Comparison of ENCODE assay signal across 27 mouse cellular contexts in the genomic region with DNA sequence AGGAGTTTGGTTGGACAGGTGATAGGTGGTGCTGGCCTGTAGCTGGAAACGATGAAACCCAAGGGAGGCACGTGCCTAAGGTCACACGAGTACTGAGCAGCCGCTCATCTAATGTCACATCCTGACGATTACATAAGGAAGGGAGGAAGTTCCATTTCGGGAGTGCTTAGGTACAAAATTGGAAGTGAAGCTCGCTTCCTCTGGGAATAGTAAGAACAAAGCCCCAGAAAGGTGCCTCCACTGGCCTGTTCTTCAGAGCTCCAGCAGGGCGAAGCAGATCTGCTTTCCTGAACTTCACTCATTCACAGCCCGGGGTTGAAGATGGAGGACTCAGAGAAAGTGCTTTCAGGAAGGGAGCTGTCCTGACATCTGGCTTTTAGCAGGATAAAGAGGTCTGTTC. TPM values are rescaled to one million over a fixed set of nuclear protein-coding genes. Genes with fewer than 3 reads are reported as not detected.
DNase-seq lines count a peak whose midpoint lies in the region; ATAC-seq and TF ChIP-seq lines count a peak whose summit lies in the region.
"Had no signal": no experiment of that assay in that cellular context is flagged by ENCODE, and none has a peak within 500 bp of the region (broad histone marks: within the 10 kb centered on the region; RNA-seq: fewer than 3 reads in every experiment).

No protein-coding gene starts in this region.

- 0 out of 2 replicates have a peak, but pooled peaks have one; percentile 6 for ATAC-seq in forebrain, postnatal 0 days
- no peak for ATAC-seq in forebrain, embryonic 11.5 days (replicated peaks; ENCODE audit: low FRiP score)
- no peak for ATAC-seq in hindbrain, embryonic 13.5 days (ENCODE audit: low FRiP score)
- no peak for ATAC-seq in hindbrain, postnatal 0 days
- ATAC-seq: activated CD4-positive, CD25-positive, alpha-beta regulatory T cell, adult 4 months; forebrain, embryonic 13.5 days; hindbrain, embryonic 16.5 days; inflammation-experienced regulatory T-cells, adult 6 months; intestine, embryonic 16.5 days had no signal

- H3K4me3 ChIP-seq in cerebellum, adult 2 months (replicated peaks; ENCODE audit: insufficient read depth, low read depth, low read length): no peak overlapping the region
- no peak overlapping the region for H3K4me3 ChIP-seq in forebrain, postnatal 0 days (ENCODE audit: low read depth, low read length)
- no peak overlapping the region for H3K4me3 ChIP-seq in forebrain, embryonic 11.5 days (ENCODE audit: low read depth, low read length)
- H3K4me3 ChIP-seq in hindbrain, embryonic 13.5 days: no peak overlapping the region
- no peak overlapping the region for H3K4me3 ChIP-seq in hindbrain, postnatal 0 days (ENCODE audit: low read length)
- H3K4me3 ChIP-seq: embryonic facial prominence, embryonic 15.5 days; forebrain, embryonic 13.5 days; gastrocnemius, adult 2 months; heart, adult 2 months; heart, embryonic 10.5 days; heart, embryonic 13.5 days; hindbrain, embryonic 12.5 days had no signal

- peaks cover 38% of the 10 kb centered on the region; the same call in 1 of the 2 replicates for H3K36me3 ChIP-seq in forebrain, postnatal 0 days (ENCODE audit: insufficient read depth)
- no peaks in the 10 kb centered on the region; the same call in 1 of the 2 replicates for H3K36me3 ChIP-seq in forebrain, embryonic 11.5 days (ENCODE audit: control insufficient read depth, insufficient read depth, low read length)
- peaks cover 62% of the 10 kb centered on the region for H3K36me3 ChIP-seq in hindbrain, embryonic 13.5 days
- peaks cover 17% of the 10 kb centered on the region; the same call in 1 of the 2 replicates for H3K36me3 ChIP-seq in hindbrain, postnatal 0 days (ENCODE audit: insufficient read depth, low read length)

- H3K9me3 ChIP-seq in forebrain, postnatal 0 days (ENCODE audit: low read length): no peaks in the 10 kb centered on the region
- H3K9me3 ChIP-seq in forebrain, embryonic 11.5 days (ENCODE audit: control insufficient read depth, low read length): no peaks in the 10 kb centered on the region
- no peaks in the 10 kb centered on the region for H3K9me3 ChIP-seq in hindbrain, embryonic 13.5 days
- no peaks in the 10 kb centered on the region for H3K9me3 ChIP-seq in hindbrain, postnatal 0 days (ENCODE audit: low read length)
- H3K9me3 ChIP-seq: embryonic facial prominence, embryonic 15.5 days; forebrain, embryonic 13.5 days; heart, embryonic 10.5 days; heart, embryonic 13.5 days; hindbrain, embryonic 12.5 days had no signal

- TF ChIP-seq CTCF in cerebellum, adult 2 months (IDR thresholded peaks at IDR 0.05; ENCODE audit: borderline replicate concordance, insufficient read depth, low read depth, low read length): no peak
- TF ChIP-seq CTCF in forebrain, postnatal 0 days (IDR thresholded peaks at IDR 0.05; ENCODE audit: low read depth): no peak
- TF ChIP-seq CTCF in hindbrain, postnatal 0 days (IDR thresholded peaks at IDR 0.05; ENCODE audit: low read depth): no peak

- H3K27ac ChIP-seq in cerebellum, adult 2 months (ENCODE audit: insufficient read depth, low read length): peak overlapping the region; percentile 66
- H3K27ac ChIP-seq in forebrain, postnatal 0 days (ENCODE audit: low read depth, low read length): no peak overlapping the region
- H3K27ac ChIP-seq in forebrain, embryonic 11.5 days (ENCODE audit: low read depth, low read length): no peak overlapping the region
- H3K27ac ChIP-seq in hindbrain, embryonic 13.5 days: peak overlapping the region; percentile 50
- no peak overlapping the region; the same call in 1 of the 2 replicates for H3K27ac ChIP-seq in hindbrain, postnatal 0 days
- H3K27ac ChIP-seq: embryonic facial prominence, embryonic 15.5 days; forebrain, embryonic 13.5 days; gastrocnemius, adult 2 months; heart, adult 2 months; heart, embryonic 10.5 days; heart, embryonic 13.5 days; hindbrain, embryonic 12.5 days had no signal

- DNase-seq in cerebellum, adult 2 months: peak in 1 of 2 experiments; percentile 34
- DNase-seq in cerebellum, adult 9-11 months: no peak
- DNase-seq in forebrain, postnatal 0 days: no peak
- DNase-seq in forebrain, embryonic 11.5 days (ENCODE audit: low spot score): no peak
- DNase-seq in hindbrain, postnatal 0 days (ENCODE audit: low spot score): no peak
- DNase-seq in brain, adult 2 months (ENCODE audit: low read depth, low spot score): peak; percentile 66
- DNase-seq: adrenal gland, adult 8-10 months; adrenal gland, postnatal 25 days; cerebellum, postnatal 10 days; cerebellum, postnatal 36 days; embryo, embryonic 11 days; gastrocnemius, adult 2 months; gastrocnemius, postnatal 14 days; heart, adult 2 months; heart, postnatal 14 days; kidney, adult 18-20 months had no signal

- 46% methylated on average over 9 of the region's 9 CpGs for WGBS in cerebellum, adult 2 months
- 84% methylated on average over 9 of the region's 9 CpGs for WGBS in forebrain, postnatal 0 days
- 91% methylated on average over 9 of the region's 9 CpGs for WGBS in forebrain, embryonic 11.5 days
- 89% methylated on average over 9 of the region's 9 CpGs for WGBS in hindbrain, embryonic 13.5 days
- 87% methylated on average over 9 of the region's 9 CpGs for WGBS in hindbrain, postnatal 0 days

- no peak overlapping the region for H3K4me2 ChIP-seq in forebrain, postnatal 0 days (ENCODE audit: low read depth)
- no peak overlapping the region for H3K4me2 ChIP-seq in forebrain, embryonic 11.5 days (ENCODE audit: low read depth, low read length, severe bottlenecking)
- no peak overlapping the region for H3K4me2 ChIP-seq in hindbrain, embryonic 13.5 days
- H3K4me2 ChIP-seq in hindbrain, postnatal 0 days (ENCODE audit: low read depth, low read length): no peak overlapping the region
- H3K4me2 ChIP-seq: embryonic facial prominence, embryonic 15.5 days; forebrain, embryonic 13.5 days; heart, embryonic 13.5 days; hindbrain, embryonic 12.5 days had no signal

- H3K4me1 ChIP-seq in cerebellum, adult 2 months (ENCODE audit: control insufficient read depth, insufficient read depth, low read length): peaks cover 15% of the 10 kb centered on the region
- no peaks in the 10 kb centered on the region for H3K4me1 ChIP-seq in forebrain, postnatal 0 days (ENCODE audit: insufficient read depth)
- H3K4me1 ChIP-seq in forebrain, embryonic 11.5 days (replicated peaks; ENCODE audit: control insufficient read depth, insufficient read depth, low read length): no peaks in the 10 kb centered on the region
- H3K4me1 ChIP-seq in hindbrain, embryonic 13.5 days (replicated peaks): peaks cover 4% of the 10 kb centered on the region; the same call in 1 of the 2 replicates
- no peaks in the 10 kb centered on the region for H3K4me1 ChIP-seq in hindbrain, postnatal 0 days (ENCODE audit: insufficient read depth, low read length)
- H3K4me1 ChIP-seq: embryonic facial prominence, embryonic 15.5 days; hindbrain, embryonic 12.5 days had no signal

- no peaks in the 10 kb centered on the region for H3K27me3 ChIP-seq in cerebellum, adult 2 months (ENCODE audit: control insufficient read depth, insufficient read depth, low read length)
- H3K27me3 ChIP-seq in forebrain, postnatal 0 days (ENCODE audit: insufficient read depth, low read length): no peaks in the 10 kb centered on the region
- H3K27me3 ChIP-seq in forebrain, embryonic 11.5 days (ENCODE audit: control insufficient read depth, insufficient read depth, low read length): no peaks in the 10 kb centered on the region
- no peaks in the 10 kb centered on the region for H3K27me3 ChIP-seq in hindbrain, embryonic 13.5 days
- no peaks in the 10 kb centered on the region for H3K27me3 ChIP-seq in hindbrain, postnatal 0 days (ENCODE audit: insufficient read depth, low read length)
- H3K27me3 ChIP-seq: embryonic facial prominence, embryonic 15.5 days; forebrain, embryonic 13.5 days; heart, embryonic 13.5 days; hindbrain, embryonic 12.5 days had no signal

- no peak overlapping the region for H3K9ac ChIP-seq in forebrain, postnatal 0 days
- H3K9ac ChIP-seq in forebrain, embryonic 11.5 days (ENCODE audit: low read length): no peak overlapping the region
- no peak overlapping the region for H3K9ac ChIP-seq in hindbrain, embryonic 13.5 days
- no peak overlapping the region for H3K9ac ChIP-seq in hindbrain, postnatal 0 days (replicated peaks; ENCODE audit: low read length)
- H3K9ac ChIP-seq: embryonic facial prominence, embryonic 15.5 days; forebrain, embryonic 13.5 days; heart, embryonic 13.5 days; hindbrain, embryonic 12.5 days had no signal

- TF ChIP-seq POLR2A in cerebellum, adult 2 months (IDR thresholded peaks at IDR 0.05; ENCODE audit: borderline replicate concordance, insufficient read depth, low read length): no peak

RNA-seq across cellular contexts. Expression of a gene that starts 20.4 kb away (rescaled TPM):
- polyA plus RNA-seq in cerebellum, adult 2 months (2012; rRNA removed): 18.6 and 19.9 TPM in 2 replicates
- total RNA-seq in forebrain, postnatal 0 days (2014; rRNA removed): 35.7 and 45.8 TPM in 2 replicates
- 9.5 and 12.9 TPM in 2 replicates for polyA plus RNA-seq in forebrain, postnatal 0 days (2015; fragmentation: Nextera tagmentation; extraction: Ambion mirVana)
- 0.25 and 0.28 TPM in 2 replicates for polyA plus RNA-seq in forebrain, embryonic 11.5 days (2014; fragmentation: Nextera tagmentation; extraction: Ambion mirVana)
- polyA plus RNA-seq in hindbrain, embryonic 13.5 days (2015; fragmentation: Nextera tagmentation; extraction: Ambion mirVana): 0.69 and 0.91 TPM in 2 replicates
- 21.4 and 23.6 TPM in 2 replicates for total RNA-seq in hindbrain, postnatal 0 days (2014; rRNA removed)
- 3.7 and 4.1 TPM in 2 replicates for polyA plus RNA-seq in hindbrain, postnatal 0 days (2015; fragmentation: Nextera tagmentation; extraction: Ambion mirVana)
- total RNA-seq: hematopoietic stem cell, adult 5-6 weeks had no signal
- polyA plus RNA-seq: activated CD4-positive, CD25-positive, alpha-beta regulatory T cell, adult 4 months; inflammation-experienced regulatory T-cells, adult 6 months had no signal

Comparison
In these comparisons a context has a peak if more than half of its experiments do, and no peak if none do; other contexts are left out.
1. H3K27ac ChIP-seq: peak in cerebellum, adult 2 months (single experiment) and hindbrain, embryonic 13.5 days (single experiment); none in forebrain, postnatal 0 days (single experiment), forebrain, embryonic 11.5 days (single experiment) and hindbrain, postnatal 0 days (single experiment).